Mouse (Mus musculus): ENCODE measurements around the gene Morn4.

DNA sequence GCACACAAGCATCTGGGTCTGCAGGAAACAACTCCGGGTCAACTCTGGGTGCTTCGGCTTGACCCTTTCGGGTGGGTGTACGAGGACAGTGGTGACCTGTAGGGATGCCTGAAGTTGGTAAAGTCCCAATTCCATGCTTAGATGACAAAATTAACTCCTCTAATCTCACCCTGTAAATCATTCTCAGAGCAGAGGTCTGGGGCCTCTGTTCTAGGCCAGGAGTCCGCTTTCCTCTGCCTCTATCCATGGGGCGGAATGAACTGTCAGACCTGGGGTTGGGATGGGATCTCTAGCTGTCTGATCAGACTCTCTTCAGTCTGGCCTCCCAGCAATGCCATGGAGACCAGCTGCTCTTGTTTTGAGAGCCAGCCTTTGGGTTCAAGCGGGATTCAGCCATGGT, 24.7 kb downstream of the Morn4 start:
- TF ChIP-seq POLR2A (IDR thresholded peaks at IDR 0.05; ENCODE audit: control insufficient read depth, extremely low read depth, insufficient read depth, low read length, poor library complexity) (no peak), CTCF (IDR thresholded peaks at IDR 0.05; ENCODE audit: borderline replicate concordance, control insufficient read depth, extremely low read depth, insufficient read depth, low read length, poor library complexity) (no peak)
